Comparison of ENCODE assay signal across 23 mouse cellular contexts in the genomic region with DNA sequence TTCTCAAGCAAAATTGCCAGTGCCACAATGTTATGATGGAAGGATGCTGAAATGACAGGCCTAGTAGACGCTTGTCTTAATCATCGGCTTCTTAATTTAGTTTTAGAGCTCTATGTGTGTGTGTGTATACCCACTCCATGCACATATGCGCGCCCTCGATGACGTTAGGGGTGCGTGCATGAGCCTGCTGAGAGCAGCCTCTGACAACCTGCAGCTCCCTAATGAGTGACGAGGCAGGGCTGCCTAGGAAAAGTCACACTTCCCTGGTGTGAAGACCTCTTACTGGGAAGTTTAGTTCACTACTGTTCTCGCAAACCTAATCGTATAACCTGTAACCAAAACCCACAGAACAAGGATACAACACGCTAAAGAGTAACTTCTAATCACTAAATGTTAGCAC. TPM values are rescaled to one million over a fixed set of nuclear protein-coding genes. Genes with fewer than 3 reads are reported as not detected.
A peak's percentile ranks its signal among the peaks of the same experiment; 100 is the strongest.
DNase-seq lines count a peak whose midpoint lies in the region; ATAC-seq and TF ChIP-seq lines count a peak whose summit lies in the region.
"Had no signal": no experiment of that assay in that cellular context is flagged by ENCODE, and none has a peak within 500 bp of the region (broad histone marks: within the 10 kb centered on the region; RNA-seq: fewer than 3 reads in every experiment).

No protein-coding gene starts in this region.

- H3K4me1 ChIP-seq in midbrain, embryonic 10.5 days = peaks cover 16% of the 10 kb centered on the region
- H3K4me1 ChIP-seq in midbrain, embryonic 16.5 days (ENCODE audit: control insufficient read depth, insufficient read depth, low read length) = peaks cover 8% of the 10 kb centered on the region
- no peaks in the 10 kb centered on the region for H3K4me1 ChIP-seq in embryonic facial prominence, embryonic 11.5 days (ENCODE audit: control insufficient read depth, insufficient read depth, low read length)

- no peak overlapping the region for H3K9ac ChIP-seq in midbrain, embryonic 16.5 days (ENCODE audit: low read depth, low read length)
- no peak overlapping the region for H3K9ac ChIP-seq in embryonic facial prominence, embryonic 11.5 days (replicated peaks; ENCODE audit: low read length)
- H3K9ac ChIP-seq: embryonic facial prominence, embryonic 13.5 days; hindbrain, embryonic 14.5 days; neural tube, embryonic 15.5 days; stomach, embryonic 15.5 days had no signal

- no peak for TF ChIP-seq POLR2A in brain, embryonic 14.5 days (IDR thresholded peaks at IDR 0.05; ENCODE audit: borderline replicate concordance, extremely low read depth, insufficient read depth, insufficient read length, poor library complexity, severe bottlenecking)

- H3K9me3 ChIP-seq in midbrain, embryonic 10.5 days (replicated peaks) = no peaks in the 10 kb centered on the region
- H3K9me3 ChIP-seq in midbrain, embryonic 16.5 days (replicated peaks; ENCODE audit: control insufficient read depth, low read length, poor library complexity, severe bottlenecking) = no peaks in the 10 kb centered on the region
- no peaks in the 10 kb centered on the region for H3K9me3 ChIP-seq in embryonic facial prominence, embryonic 11.5 days (replicated peaks; ENCODE audit: control insufficient read depth, low read length)
- H3K9me3 ChIP-seq: embryonic facial prominence, embryonic 13.5 days; neural tube, embryonic 15.5 days; stomach, embryonic 15.5 days had no signal

- peak; percentile 34 for DNase-seq in midbrain, embryonic 10.5 days (ENCODE audit: low spot score)
- DNase-seq in brain, embryonic 14.5 days (ENCODE audit: low read depth) = peak; percentile 90
- peak; percentile 5 for DNase-seq in embryonic facial prominence, embryonic 11.5 days (ENCODE audit: low spot score)
- DNase-seq in layer of hippocampus, adult 2 months (ENCODE audit: low spot score in 2 of 2) = no peak
- DNase-seq in kidney, adult 11 months = no peak
- DNase-seq in urinary bladder, postnatal 36 days (ENCODE audit: low spot score in 2 of 2) = no peak
- DNase-seq: adrenal gland, adult 8-10 months; cerebellum, adult 9-11 months; heart, postnatal 10 days; kidney, adult 8-10 months; lung, adult 2 months; thymus, postnatal 14 days had no signal

- no peak for TF ChIP-seq CTCF in brain, embryonic 14.5 days (IDR thresholded peaks at IDR 0.05; ENCODE audit: borderline replicate concordance, extremely low read depth, insufficient read depth, insufficient read length)
- no peak for TF ChIP-seq CTCF in layer of hippocampus, adult 2 months (conservative IDR thresholded peaks at IDR 0.05)

- peaks cover 100% of the 10 kb centered on the region for H3K27me3 ChIP-seq in midbrain, embryonic 10.5 days (ENCODE audit: low read depth, poor library complexity, severe bottlenecking)
- H3K27me3 ChIP-seq in midbrain, embryonic 16.5 days (ENCODE audit: control insufficient read depth, insufficient read depth, low read depth, low read length) = peaks cover 55% of the 10 kb centered on the region
- H3K27me3 ChIP-seq in embryonic facial prominence, embryonic 11.5 days (ENCODE audit: control insufficient read depth, insufficient read depth, low read length) = peaks cover 74% of the 10 kb centered on the region

- no peaks in the 10 kb centered on the region for H3K36me3 ChIP-seq in midbrain, embryonic 10.5 days
- no peaks in the 10 kb centered on the region for H3K36me3 ChIP-seq in midbrain, embryonic 16.5 days (ENCODE audit: control insufficient read depth, insufficient read depth, low read length)
- no peaks in the 10 kb centered on the region for H3K36me3 ChIP-seq in embryonic facial prominence, embryonic 11.5 days (replicated peaks; ENCODE audit: control insufficient read depth, insufficient read depth, low read depth, low read length)
- H3K36me3 ChIP-seq: embryonic facial prominence, embryonic 13.5 days; G1E; neural tube, embryonic 15.5 days; stomach, embryonic 15.5 days had no signal

- WGBS in midbrain, embryonic 10.5 days = 3% methylated on average over 11 of the region's 11 CpGs
- WGBS in midbrain, embryonic 16.5 days = 5% methylated on average over 11 of the region's 11 CpGs
- 5% methylated on average over 11 of the region's 11 CpGs for WGBS in embryonic facial prominence, embryonic 11.5 days

- no peak overlapping the region; the same call in 1 of the 2 replicates for H3K4me2 ChIP-seq in midbrain, embryonic 16.5 days (ENCODE audit: low read length)
- no peak overlapping the region for H3K4me2 ChIP-seq in embryonic facial prominence, embryonic 11.5 days (ENCODE audit: low read depth, low read length)
- H3K4me2 ChIP-seq: embryonic facial prominence, embryonic 13.5 days; hindbrain, embryonic 14.5 days; neural tube, embryonic 15.5 days; stomach, embryonic 15.5 days had no signal

- no peak overlapping the region for H3K4me3 ChIP-seq in midbrain, embryonic 10.5 days
- H3K4me3 ChIP-seq in midbrain, embryonic 16.5 days (ENCODE audit: low read depth, low read length) = no peak overlapping the region; the same call in 1 of the 2 replicates
- no peak overlapping the region for H3K4me3 ChIP-seq in embryonic facial prominence, embryonic 11.5 days (ENCODE audit: low read depth, low read length)
- peak overlapping the region; percentile 89 for H3K4me3 ChIP-seq in layer of hippocampus, adult 2 months
- H3K4me3 ChIP-seq: embryonic facial prominence, embryonic 13.5 days; neural tube, embryonic 15.5 days; stomach, embryonic 15.5 days had no signal

- H3K27ac ChIP-seq in midbrain, embryonic 10.5 days (replicated peaks) = no peak overlapping the region
- H3K27ac ChIP-seq in midbrain, embryonic 16.5 days (ENCODE audit: low read length) = no peak overlapping the region; the same call in 1 of the 2 replicates
- H3K27ac ChIP-seq in embryonic facial prominence, embryonic 11.5 days (replicated peaks; ENCODE audit: low read depth, low read length) = no peak overlapping the region
- peak overlapping the region; percentile 100 for H3K27ac ChIP-seq in layer of hippocampus, adult 2 months
- H3K27ac ChIP-seq: embryonic facial prominence, embryonic 13.5 days; hindbrain, embryonic 14.5 days; neural tube, embryonic 15.5 days; stomach, embryonic 15.5 days had no signal

- no peak for ATAC-seq in midbrain, embryonic 16.5 days
- no peak for ATAC-seq in embryonic facial prominence, embryonic 11.5 days (replicated peaks; ENCODE audit: insufficient number of reproducible peaks, low FRiP score, low TSS enrichment, low read depth)
- ATAC-seq in cerebellum, adult (ENCODE audit: insufficient number of reproducible peaks, low FRiP score, low TSS enrichment) = no peak

RNA-seq across cellular contexts. Expression of a gene that starts 3.0 kb away (rescaled TPM):
- 0.31 and 0.42 TPM in 2 replicates for polyA plus RNA-seq in midbrain, embryonic 10.5 days (2016; fragmentation: Nextera tagmentation; extraction: Ambion mirVana)
- polyA plus RNA-seq in midbrain, embryonic 16.5 days (2015; fragmentation: Nextera tagmentation; extraction: Ambion mirVana) = 1.7 and 2.5 TPM in 2 replicates
- 76.0 and 160 TPM in 2 replicates for polyA plus RNA-seq in brain, embryonic 14.5 days (2012; rRNA removed)
- 3.7 and 5.0 TPM in 2 replicates for polyA plus RNA-seq in embryonic facial prominence, embryonic 11.5 days (2014; fragmentation: Nextera tagmentation; extraction: Ambion mirVana)
- total RNA-seq in layer of hippocampus, adult 2 months (2021) = 100 to 1,000 TPM; 149 to 167 TPM
- total RNA-seq: adrenal gland, adult 8-10 months; gastrocnemius, adult 8-10 months; heart, adult 8-10 months; liver, adult 2 months; monocyte, adult 5-6 weeks had no signal
- polyA plus RNA-seq: G1E; hindbrain, embryonic 14.5 days; liver, adult 2 months; neural tube, embryonic 15.5 days had no signal

RNA-seq across cellular contexts. Expression of a gene that starts 5.5 kb away (rescaled TPM):
- polyA plus RNA-seq in midbrain, embryonic 10.5 days (2016; fragmentation: Nextera tagmentation; extraction: Ambion mirVana) = 0.05 TPM in 1 of 2 replicates, not detected in the other
- polyA plus RNA-seq in midbrain, embryonic 16.5 days (2015; fragmentation: Nextera tagmentation; extraction: Ambion mirVana) = 0.10 TPM in 1 of 2 replicates, not detected in the other
- 1.5 and 4.7 TPM in 2 replicates for polyA plus RNA-seq in brain, embryonic 14.5 days (2012; rRNA removed)
- polyA plus RNA-seq in embryonic facial prominence, embryonic 11.5 days (2014; fragmentation: Nextera tagmentation; extraction: Ambion mirVana) = 0.10 TPM in 1 of 2 replicates, not detected in the other
- total RNA-seq in layer of hippocampus, adult 2 months (2021) = 10 to 100 TPM; 11.7 to 12.8 TPM
- total RNA-seq: adrenal gland, adult 8-10 months; gastrocnemius, adult 8-10 months; heart, adult 8-10 months; heart, postnatal 10 days; liver, adult 2 months; monocyte, adult 5-6 weeks had no signal
- polyA plus RNA-seq: embryonic facial prominence, embryonic 13.5 days; G1E; hindbrain, embryonic 14.5 days; liver, adult 2 months; lung, adult 2 months; neural tube, embryonic 15.5 days; stomach, embryonic 15.5 days had no signal

Comparison
In these comparisons a context has a peak if more than half of its experiments do, and no peak if none do; other contexts are left out.
1. DNase-seq: peak in midbrain, embryonic 10.5 days (single experiment), brain, embryonic 14.5 days (single experiment) and embryonic facial prominence, embryonic 11.5 days (single experiment); none in layer of hippocampus, adult 2 months (0 of 2), kidney, adult 11 months (single experiment) and urinary bladder, postnatal 36 days (0 of 2).
2. RNA of a gene that starts 3.0 kb away (polyA plus RNA-seq): 76.0 to 160 TPM in brain, embryonic 14.5 days; 3.7 to 5.0 TPM in embryonic facial prominence, embryonic 11.5 days, 1.7 to 2.5 TPM in midbrain, embryonic 16.5 days and 0.31 to 0.42 TPM in midbrain, embryonic 10.5 days; every median in the first group is over 10 times any median in the second.